Mouse (Mus musculus) cortical plate, adult 2 months (tissue): ENCODE results near the gene Rsl24d1.

Source experiments
- CTCF ChIP-seq: fragments of 200-500 bp; IDR thresholded peaks from 2 replicates; pipeline ENCODE4 v1.5.1; 2011; ENCODE audit warnings: mild to moderate bottlenecking, control low read depth, low read length; ENCODE audit not compliant: insufficient read depth; ENCODE audit errors: extremely low read depth
- POLR2A ChIP-seq: fragments of 200-500 bp; IDR thresholded peaks from 2 replicates; pipeline ENCODE4 v1.6.1; 2011; ENCODE audit warnings: mild to moderate bottlenecking, low read length, control low read depth; ENCODE audit not compliant: insufficient read depth; ENCODE audit errors: extremely low read depth

- TF ChIP-seq CTCF (no peak), POLR2A (no peak)
These were observed 44.7 kb downstream of the Rsl24d1 start for GRCm38 (mm10) chr9:73157968-73158367.
